12 mouse cellular contexts compared by ENCODE assay signal in the genomic region with DNA sequence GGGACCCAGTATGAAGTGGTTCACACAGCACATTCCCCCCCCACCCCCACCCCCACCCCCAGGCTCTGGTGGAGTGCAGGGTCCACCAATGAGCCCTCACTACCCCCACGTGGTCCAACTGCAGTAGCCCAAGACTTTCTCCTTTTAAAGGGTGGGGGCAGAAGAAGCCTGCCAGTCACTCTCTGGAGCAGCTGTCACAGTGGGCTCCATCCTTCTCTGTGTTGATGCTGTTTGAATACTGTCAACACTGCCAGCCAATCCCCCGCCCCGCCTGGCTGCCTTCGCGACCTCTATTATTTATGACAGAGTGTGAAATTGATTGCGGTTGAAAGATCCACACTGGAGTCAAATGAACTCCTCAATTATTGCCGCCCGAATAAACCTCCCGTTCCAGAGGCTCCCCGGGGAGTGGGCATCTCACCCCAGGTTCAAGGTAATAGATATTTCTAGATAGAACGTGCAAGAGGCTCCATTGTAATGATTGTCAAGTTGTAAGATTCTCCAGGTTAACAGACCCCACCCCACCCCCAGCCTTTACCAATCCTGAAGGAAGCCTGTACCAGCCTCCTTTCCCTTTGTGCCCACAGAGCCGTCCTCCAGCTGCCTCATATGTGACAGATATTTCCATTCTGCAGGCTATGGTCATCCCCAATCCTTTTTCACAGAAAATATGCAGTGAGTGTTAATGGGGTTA.
A peak's percentile ranks its signal among the peaks of the same experiment; 100 is the strongest.
DNase-seq lines count a peak whose midpoint lies in the region; ATAC-seq lines count a peak whose summit lies in the region.
"Had no signal": no experiment of that assay in that cellular context is flagged by ENCODE, and none has a peak within 500 bp of the region (broad histone marks: within the 10 kb centered on the region; RNA-seq: fewer than 3 reads in every experiment).

No protein-coding gene starts in this region.

- peak; percentile 76 for ATAC-seq in forebrain, embryonic 16.5 days

- WGBS in forebrain, embryonic 16.5 days = 38% methylated on average over 12 of the region's 12 CpGs
- WGBS in midbrain, embryonic 10.5 days = 63% methylated on average over 12 of the region's 12 CpGs

- intact Hi-C loops in left cerebral cortex, postnatal 4 days (cut with DNase I) = no loop called here
- intact Hi-C loops in heart, postnatal 25 days (cut with DNase I) = no loop called here

- no peak overlapping the region for H3K4me2 ChIP-seq in forebrain, embryonic 16.5 days (ENCODE audit: low read length)

- no peak overlapping the region for H3K4me3 ChIP-seq in forebrain, embryonic 16.5 days (replicated peaks; ENCODE audit: low read length)
- no peak overlapping the region for H3K4me3 ChIP-seq in midbrain, embryonic 10.5 days

- H3K9ac ChIP-seq in forebrain, embryonic 16.5 days (replicated peaks; ENCODE audit: low read depth, low read length) = no peak overlapping the region

- H3K27ac ChIP-seq in forebrain, embryonic 16.5 days (ENCODE audit: low read length) = no peak overlapping the region
- peak overlapping the region; percentile 42; the same call in 1 of the 2 replicates for H3K27ac ChIP-seq in midbrain, embryonic 10.5 days (replicated peaks)

- peaks cover 6% of the 10 kb centered on the region for H3K4me1 ChIP-seq in forebrain, embryonic 16.5 days (replicated peaks; ENCODE audit: control insufficient read depth, insufficient read depth, low read length)
- H3K4me1 ChIP-seq in midbrain, embryonic 10.5 days = peaks cover 19% of the 10 kb centered on the region

- peak; percentile 93 for DNase-seq in left cerebral cortex, postnatal 4 days
- no peak for DNase-seq in left cerebral cortex, adult 11 months (ENCODE audit: low spot score)
- DNase-seq in midbrain, embryonic 10.5 days (ENCODE audit: low spot score) = peak; percentile 44
- DNase-seq in retina, postnatal 7 days (ENCODE audit: low read depth, low spot score) = peak; percentile 9
- no peak for DNase-seq in left cerebral cortex, adult 18-20 months (ENCODE audit: low spot score in 2 of 2)
- no peak for DNase-seq in heart, postnatal 25 days (ENCODE audit: low spot score)
- no peak for DNase-seq in cerebellum, postnatal 25 days
- DNase-seq: cerebellum, postnatal 36 days; kidney, adult 9 months; lung, adult 2 months; right cerebral cortex, postnatal 14 days had no signal

- H3K36me3 ChIP-seq in forebrain, embryonic 16.5 days (ENCODE audit: control insufficient read depth, insufficient read depth) = no peaks in the 10 kb centered on the region
- H3K36me3 ChIP-seq in midbrain, embryonic 10.5 days = no peaks in the 10 kb centered on the region

- H3K9me3 ChIP-seq in forebrain, embryonic 16.5 days (ENCODE audit: control insufficient read depth, low read length) = no peaks in the 10 kb centered on the region
- H3K9me3 ChIP-seq in midbrain, embryonic 10.5 days (replicated peaks) = no peaks in the 10 kb centered on the region

- H3K27me3 ChIP-seq in forebrain, embryonic 16.5 days (replicated peaks; ENCODE audit: control insufficient read depth, insufficient read depth, low read length) = no peaks in the 10 kb centered on the region
- H3K27me3 ChIP-seq in midbrain, embryonic 10.5 days (ENCODE audit: low read depth, poor library complexity, severe bottlenecking) = no peaks in the 10 kb centered on the region

Comparison
In these comparisons a context has a peak if more than half of its experiments do, and no peak if none do; other contexts are left out.
1. DNase-seq: peak in left cerebral cortex, postnatal 4 days (single experiment), midbrain, embryonic 10.5 days (single experiment) and retina, postnatal 7 days (single experiment); none in left cerebral cortex, adult 11 months (single experiment), left cerebral cortex, adult 18-20 months (0 of 2), heart, postnatal 25 days (single experiment) and cerebellum, postnatal 25 days (0 of 2).